Mouse (Mus musculus): ENCODE results near the gene Phldb3.

Gene Phldb3

DNA sequence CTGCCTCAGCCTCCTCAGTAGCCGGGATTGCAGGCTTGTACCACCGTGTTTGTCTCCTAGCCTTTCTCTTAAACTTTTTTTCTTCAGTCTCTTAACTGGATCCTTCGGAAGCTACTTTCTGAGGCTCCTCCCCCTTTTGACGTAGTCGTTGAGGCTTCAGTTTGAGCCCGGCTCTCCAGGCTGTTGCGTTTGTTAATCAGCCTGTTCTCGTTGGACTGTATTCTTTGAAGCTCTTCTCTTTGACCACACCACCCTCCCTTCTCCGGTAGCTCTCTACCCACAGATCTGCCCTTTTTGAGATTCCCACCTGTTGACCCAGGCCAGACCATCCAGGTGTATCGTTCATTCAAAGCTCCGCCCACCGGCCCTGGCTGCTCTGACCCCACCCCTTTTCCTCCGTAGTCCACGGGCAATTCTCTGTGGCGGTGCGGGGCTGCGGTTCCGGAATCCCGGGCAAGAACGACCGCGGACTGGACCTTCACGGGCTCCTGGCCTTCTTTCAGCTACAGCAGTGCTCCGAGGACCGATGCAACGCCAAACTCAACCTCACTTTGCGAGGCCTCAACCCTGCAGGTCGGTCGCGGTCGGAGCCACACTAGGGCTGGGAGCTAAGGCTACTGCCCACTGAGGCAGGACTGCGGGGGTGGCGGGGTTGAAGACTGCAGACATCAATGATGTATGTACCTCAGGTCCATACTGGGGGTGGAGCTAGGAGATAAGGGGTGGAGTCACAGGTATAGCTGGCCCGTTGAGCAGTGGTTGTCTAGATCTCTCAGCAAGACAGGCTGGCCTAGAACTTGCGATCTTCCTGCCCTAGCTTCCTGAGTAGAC lies 27.7 kb downstream of the Phldb3 start:
- TF ChIP-seq GATA4 (IDR thresholded peaks at IDR 0.05; ENCODE audit: insufficient replicate concordance, low read length) = no peak

DNA sequence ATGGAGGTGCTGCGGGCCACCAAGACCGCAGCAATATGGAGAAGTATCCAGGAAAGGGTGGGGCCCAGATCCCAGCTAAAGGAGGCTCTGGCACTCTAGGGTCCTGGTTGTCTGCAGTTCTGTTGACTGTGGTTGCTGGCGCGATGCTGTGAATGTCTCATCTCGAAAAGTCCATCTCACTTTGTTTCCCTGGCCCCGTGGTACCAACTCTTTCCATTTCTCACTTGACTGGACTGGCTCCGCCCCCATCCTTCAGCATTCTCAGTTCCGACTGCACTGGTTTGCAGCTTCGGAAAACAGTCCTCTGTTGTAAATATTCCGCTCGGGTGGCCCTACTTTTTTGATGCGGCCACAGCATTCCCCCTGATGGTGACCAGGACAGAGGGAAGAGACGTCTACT lies 29.9 kb downstream of the Phldb3 start:
- no peak for TF ChIP-seq GATA4 (IDR thresholded peaks at IDR 0.05; ENCODE audit: insufficient replicate concordance, low read length)

GRCm38 (mm10) chr7:24642491-24642890 lies 31.9 kb downstream of the Phldb3 start:
- no peak for TF ChIP-seq GATA4 (IDR thresholded peaks at IDR 0.05; ENCODE audit: insufficient replicate concordance, low read length)

DNA sequence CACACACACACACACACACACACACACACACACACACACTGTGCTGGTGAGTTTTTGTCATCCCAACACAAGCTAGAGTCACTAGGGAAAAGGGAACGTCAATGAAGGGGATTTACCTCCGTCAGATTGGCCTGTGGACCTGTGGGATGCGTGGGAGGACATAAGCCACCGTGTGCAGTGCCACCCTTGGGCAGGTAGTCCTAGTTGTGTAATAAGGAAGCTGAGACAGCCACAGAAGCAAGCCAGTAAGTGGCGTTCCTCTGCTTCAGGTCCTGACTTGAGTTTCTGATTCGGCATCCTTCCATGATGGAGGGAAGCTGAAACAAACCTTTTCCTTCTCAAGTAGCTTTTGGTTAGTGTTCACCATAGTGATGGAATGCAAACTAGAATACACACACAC lies 33.9 kb downstream of the Phldb3 start:
- no peak for TF ChIP-seq GATA4 (IDR thresholded peaks at IDR 0.05; ENCODE audit: insufficient replicate concordance, low read length)

DNA sequence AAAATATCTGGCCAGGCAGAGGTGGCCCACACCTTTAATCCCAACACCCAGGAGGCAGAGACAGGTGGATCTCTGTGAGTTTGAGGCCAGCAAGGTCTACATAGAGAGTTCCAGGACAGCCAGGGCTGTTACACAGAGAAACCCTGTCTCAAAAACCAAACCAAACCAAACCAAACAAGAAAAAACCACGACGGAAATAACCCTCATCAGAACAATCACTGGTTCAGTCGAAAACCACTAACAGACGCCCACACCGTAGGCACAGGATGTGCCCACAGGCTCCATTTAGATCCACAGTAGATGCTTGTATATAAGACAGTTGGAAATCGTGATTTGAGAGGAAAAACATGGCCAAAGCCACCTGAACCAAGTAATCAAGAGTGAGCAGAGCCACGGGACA lies 34.4 kb downstream of the Phldb3 start:
- no peak for TF ChIP-seq GATA4 (IDR thresholded peaks at IDR 0.05; ENCODE audit: insufficient replicate concordance, low read length)

- no peak for TF ChIP-seq GATA4 (IDR thresholded peaks at IDR 0.05; ENCODE audit: insufficient replicate concordance, low read length)
Measured at GRCm38 (mm10) chr7:24646486-24646885, 35.9 kb downstream of the Phldb3 start.

GRCm38 (mm10) chr7:24653681-24654080 lies 43.1 kb downstream of the Phldb3 start:
- no peak for TF ChIP-seq GATA4 (IDR thresholded peaks at IDR 0.05; ENCODE audit: insufficient replicate concordance, low read length)

GRCm38 (mm10) chr7:24659737-24660357 lies 49.3 kb downstream of the Phldb3 start:
- TF ChIP-seq GATA4 (IDR thresholded peaks at IDR 0.05; ENCODE audit: insufficient replicate concordance, low read length) = no peak

DNA sequence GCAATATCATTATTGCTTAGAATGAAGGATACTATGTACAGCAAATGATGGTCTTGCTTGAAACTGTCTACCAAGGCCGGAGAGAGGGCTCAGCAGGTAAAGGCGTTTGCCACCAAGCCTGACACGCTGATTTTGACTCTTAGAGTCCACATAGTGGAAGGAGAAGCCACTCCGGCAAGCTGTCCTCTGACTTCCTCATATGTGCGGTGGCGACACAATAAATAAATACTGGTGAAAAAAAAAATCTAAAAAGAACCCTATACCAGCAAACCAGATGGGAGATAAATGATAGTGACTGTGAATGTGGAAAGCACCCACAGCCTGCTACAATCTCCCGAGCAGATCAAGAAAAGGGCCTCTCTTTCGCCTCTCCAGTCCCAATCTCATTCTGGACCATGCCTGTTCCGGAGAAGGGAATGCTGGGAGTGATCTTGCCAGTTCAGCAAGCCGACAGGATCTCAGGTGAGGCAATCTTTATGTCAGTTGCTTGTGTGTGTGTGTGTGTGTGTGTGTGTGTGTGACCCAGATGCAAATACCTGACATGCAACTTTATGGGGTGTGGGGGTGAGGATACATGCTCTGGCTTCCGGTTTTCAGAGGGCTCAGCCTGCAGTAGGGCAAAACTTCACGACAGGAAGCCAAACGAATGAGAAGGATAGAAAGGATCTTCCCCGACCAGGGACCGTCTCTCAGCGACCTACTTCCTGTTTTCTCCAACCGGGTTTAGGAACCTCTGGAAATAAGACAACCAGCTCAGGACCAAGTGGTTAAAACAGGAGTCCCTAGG lies 50.7 kb downstream of the Phldb3 start:
- no peak for TF ChIP-seq GATA4 (IDR thresholded peaks at IDR 0.05; ENCODE audit: insufficient replicate concordance, low read length)

- TF ChIP-seq GATA4 (IDR thresholded peaks at IDR 0.05; ENCODE audit: insufficient replicate concordance, low read length) = no peak
Measured at GRCm38 (mm10) chr7:24662575-24662974, 52.0 kb downstream of the Phldb3 start.

- no peak for TF ChIP-seq GATA4 (IDR thresholded peaks at IDR 0.05; ENCODE audit: insufficient replicate concordance, low read length)
Measured at GRCm38 (mm10) chr7:24664301-24664700, 53.7 kb downstream of the Phldb3 start.

GRCm38 (mm10) chr7:24664959-24665358 lies 54.4 kb downstream of the Phldb3 start:
- no peak for TF ChIP-seq GATA4 (IDR thresholded peaks at IDR 0.05; ENCODE audit: insufficient replicate concordance, low read length)

DNA sequence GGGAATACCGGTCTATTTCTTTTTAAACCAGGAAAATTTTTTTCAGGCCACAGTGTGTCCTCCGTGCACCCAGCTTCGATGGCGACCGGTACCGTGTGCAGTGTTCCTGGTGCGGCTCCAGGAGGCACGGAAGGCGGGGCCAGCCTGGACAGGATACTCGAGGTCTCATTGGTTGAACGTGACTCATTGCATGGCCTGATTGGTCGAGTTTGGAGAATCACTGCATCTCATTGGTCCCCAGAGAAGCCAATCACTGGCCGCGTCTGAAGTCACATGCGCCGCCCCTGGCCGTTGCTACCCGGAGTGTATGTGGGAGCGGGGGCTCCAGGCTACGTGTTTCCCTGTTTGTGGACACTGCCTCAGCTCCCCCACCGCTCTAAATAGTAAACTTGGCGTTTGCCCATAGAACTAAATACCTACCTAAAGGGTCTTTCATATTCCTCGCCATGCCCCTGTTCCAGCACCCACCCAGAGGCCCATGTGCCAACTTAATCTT lies 61.4 kb downstream of the Phldb3 start:
- TF ChIP-seq GATA4 (IDR thresholded peaks at IDR 0.05; ENCODE audit: insufficient replicate concordance, low read length) = no peak

GRCm38 (mm10) chr7:24676575-24676974 lies 66.0 kb downstream of the Phldb3 start, which contains the start of gene Tex101:
Tex101 (minus strand) TSS chr7:24676675.
- no peak for TF ChIP-seq GATA4 (IDR thresholded peaks at IDR 0.05; ENCODE audit: insufficient replicate concordance, low read length)

Data from liver, adult (tissue).